Mouse (Mus musculus) liver, embryonic 13.5 days (tissue): ENCODE measurements around the gene Thsd4. TPM values are rescaled to one million over a fixed set of nuclear protein-coding genes. Genes with fewer than 3 reads are reported as not detected.

Source experiments
- ATAC-seq: fragments of 200-750 bp; cut with Nextera tagmentation; 2 replicates; pipeline ENCODE4 v1.8.0; 2017; ENCODE audit warnings: low read depth, mild to moderate bottlenecking, moderate number of reproducible peaks, moderate library complexity
- DNase-seq: peaks from one replicate; pipeline ENCODE4 v3.0.0; 2022
- H3K27ac ChIP-seq: fragments of 300-500 bp; sonication (generic); 2 replicates; pipeline ENCODE4 v1.5.1; 2015; ENCODE audit warnings: moderate library complexity, mild to moderate bottlenecking, inconsistent platforms
- H3K27me3 ChIP-seq: fragments of 300-500 bp; sonication (generic); 2 replicates; pipeline ENCODE4 v1.6.1; 2015; ENCODE audit warnings: mild to moderate bottlenecking, inconsistent platforms
- H3K36me3 ChIP-seq: fragments of 300-500 bp; sonication (generic); 2 replicates; pipeline ENCODE4 v1.6.1; 2015; ENCODE audit warnings: mild to moderate bottlenecking, inconsistent platforms
- H3K4me1 ChIP-seq: fragments of 300-500 bp; sonication (generic); replicated peaks from 2 replicates; pipeline ENCODE4 v1.6.1; 2015; ENCODE audit warnings: inconsistent platforms
- H3K4me2 ChIP-seq: fragments of 300-500 bp; sonication (generic); 2 replicates; pipeline ENCODE4 v1.6.1; 2015; ENCODE audit warnings: inconsistent platforms, mild to moderate bottlenecking, moderate library complexity
- H3K4me3 ChIP-seq: fragments of 300-500 bp; sonication (generic); replicated peaks from 2 replicates; pipeline ENCODE4 v1.5.1; 2015; ENCODE audit warnings: mild to moderate bottlenecking, inconsistent platforms
- H3K9ac ChIP-seq: fragments of 300-500 bp; sonication (generic); 2 replicates; pipeline ENCODE4 v1.6.1; 2015; ENCODE audit warnings: mild to moderate bottlenecking, inconsistent platforms
- H3K9me3 ChIP-seq: fragments of 300-500 bp; sonication (generic); replicated peaks from 2 replicates; pipeline ENCODE4 v1.6.1; 2016; ENCODE audit warnings: inconsistent platforms
- WGBS: fragments of 180-500 bp; shearing (Covaris S2); methylation state at CpG from one replicate; pipeline ENCODE4 v1.1.7; 2015; ENCODE audit not compliant: insufficient replicate concordance; 5-methylcytosine and 5-hydroxymethylcytosine counted together
- polyA plus RNA-seq: library from polyadenylated mRNA; unstranded; fragments of >200 nt; fragmentation: Nextera tagmentation; extraction: Ambion mirVana; gene quantifications from 2 replicates; pipeline ENCODE4 v1.2.1, GENCODE M21; 2015

Gene Thsd4
- polyA plus RNA-seq, result 1.2 TPM in 2 replicates

DNA sequence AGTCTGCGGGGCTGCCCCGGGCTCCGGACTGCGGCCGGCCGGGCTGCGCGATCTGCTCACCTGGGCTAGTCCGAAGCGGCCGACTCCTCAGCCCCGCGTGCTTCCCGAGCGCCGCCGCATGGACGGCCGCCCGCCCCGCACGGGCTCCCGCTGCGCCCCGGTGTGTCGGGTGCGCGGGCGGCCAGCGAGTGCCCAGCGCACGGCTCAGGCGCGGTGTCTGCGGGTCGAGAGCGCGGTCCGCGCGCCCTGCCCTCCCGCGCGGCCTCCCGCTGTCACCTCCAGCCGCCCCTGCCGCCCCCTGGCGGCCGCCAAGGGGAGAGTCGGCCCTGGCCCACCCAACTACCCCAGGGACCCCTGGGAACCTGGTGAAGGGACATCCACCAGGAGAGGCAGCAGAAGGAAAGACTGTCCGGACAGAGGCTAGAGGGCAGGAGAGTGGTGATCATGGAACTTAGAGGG, at the start of gene Thsd4:
Gene Thsd4 (minus strand): TSS at position 241 of the 459 bp plus-strand sequence.
- peaks cover 7% of the 10 kb centered on the region; the same call in 1 of the 2 replicates for H3K4me1 ChIP-seq

GRCm38 (mm10) chr9:60571041-60571440, 49.2 kb upstream of the Thsd4 start:
- H3K4me3 ChIP-seq, result no peak overlapping the region
- no peaks in the 10 kb centered on the region for H3K4me1 ChIP-seq
- ATAC-seq, result no peak
- H3K27ac ChIP-seq, result no peak overlapping the region
- whole genome bisulfite sequencing, result 30% methylated on average over 4 of the region's 4 CpGs
- no peaks in the 10 kb centered on the region for H3K9me3 ChIP-seq
- H3K36me3 ChIP-seq, result no peaks in the 10 kb centered on the region
- H3K4me2 ChIP-seq, result no peak overlapping the region
- no peaks in the 10 kb centered on the region for H3K27me3 ChIP-seq
- H3K9ac ChIP-seq, result no peak overlapping the region
- no peak for DNase-seq

More for the DNA sequence above, at the start of gene Thsd4:
- Histone ChIP-seq H3K27ac (no peak within 1 kb of the TSS), H3K27me3 (peaks cover 32% of the 10 kb centered on the region), H3K9me3 (no peaks in the 10 kb centered on the region), H3K4me3 (peak within 1 kb of the TSS; percentile 59), H3K36me3 (no peaks in the 10 kb centered on the region), H3K4me2 (peak within 1 kb of the TSS; percentile 68), H3K9ac (peak within 1 kb of the TSS; percentile 61)
- no peak; the same call in 1 of the 2 replicates for ATAC-seq
- peak; percentile 8 for DNase-seq
- 2% methylated on average over 25 of the region's 51 CpGs for WGBS

GRCm38 (mm10) chr9:60569366-60569765, 47.5 kb upstream of the Thsd4 start:
- WGBS, result 68% methylated on average over 2 of the region's 2 CpGs
- no peak overlapping the region for H3K4me3 ChIP-seq

DNA sequence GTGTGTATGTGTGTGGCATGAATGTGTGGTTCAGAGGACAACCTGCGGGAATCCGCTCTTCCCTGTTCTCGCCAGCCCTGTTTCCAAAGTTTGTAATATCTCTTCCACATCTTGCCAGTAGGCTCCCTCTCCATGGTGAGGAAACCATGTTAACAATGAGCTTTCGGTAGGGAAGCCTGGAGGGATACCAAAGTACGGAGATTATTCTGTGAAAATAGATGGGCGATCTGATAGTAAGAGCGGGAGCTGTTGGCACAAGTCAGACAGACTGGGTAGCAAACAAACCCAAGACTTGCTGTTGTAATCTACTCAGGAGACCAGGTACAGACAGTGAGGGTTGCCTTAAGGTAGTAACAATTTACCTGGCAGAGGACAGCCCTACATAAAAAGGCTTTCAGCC, 42.0 kb upstream of the Thsd4 start:
- 78% methylated on average over 7 of the region's 7 CpGs for WGBS
- no peak overlapping the region for H3K27ac ChIP-seq
- DNase-seq (no peak), ATAC-seq (no peak)
- H3K4me3 ChIP-seq, result no peak overlapping the region
- 0 out of 2 replicates have a peak, but pooled peaks cover 3% of the 10 kb centered on the region for H3K4me1 ChIP-seq
- no peaks in the 10 kb centered on the region for H3K36me3 ChIP-seq
- H3K4me2 ChIP-seq, result no peak overlapping the region
- H3K9ac ChIP-seq, result no peak overlapping the region
- H3K27me3 ChIP-seq, result no peaks in the 10 kb centered on the region
- H3K9me3 ChIP-seq, result no peaks in the 10 kb centered on the region

More at GRCm38 (mm10) chr9:60569366-60569765, 47.5 kb upstream of the Thsd4 start:
- H3K9me3 ChIP-seq, result no peaks in the 10 kb centered on the region
- no peak for ATAC-seq
- H3K36me3 ChIP-seq, result no peaks in the 10 kb centered on the region
- no peak overlapping the region for H3K27ac ChIP-seq
- H3K27me3 ChIP-seq, result no peaks in the 10 kb centered on the region
- DNase-seq, result no peak
- no peak overlapping the region for H3K9ac ChIP-seq
- H3K4me2 ChIP-seq, result no peak overlapping the region
- H3K4me1 ChIP-seq, result no peaks in the 10 kb centered on the region

GRCm38 (mm10) chr9:60562443-60563371, 40.9 kb upstream of the Thsd4 start:
- Histone ChIP-seq H3K4me2 (no peak overlapping the region), H3K4me3 (no peak overlapping the region)
- WGBS, result 35% methylated on average over 20 of the region's 20 CpGs

GRCm38 (mm10) chr9:60561641-60562289, 39.9 kb upstream of the Thsd4 start:
- 59% methylated on average over 9 of the region's 9 CpGs for WGBS
- no peak overlapping the region for H3K4me3 ChIP-seq
- no peak overlapping the region for H3K9ac ChIP-seq
- 0 out of 2 replicates have a peak, but pooled peaks cover 3% of the 10 kb centered on the region for H3K4me1 ChIP-seq
- H3K27ac ChIP-seq, result no peak overlapping the region
- no peaks in the 10 kb centered on the region for H3K27me3 ChIP-seq
- no peak overlapping the region for H3K4me2 ChIP-seq
- ATAC-seq (no peak), DNase-seq (no peak)
- no peaks in the 10 kb centered on the region for H3K36me3 ChIP-seq
- H3K9me3 ChIP-seq, result no peaks in the 10 kb centered on the region

More at GRCm38 (mm10) chr9:60562443-60563371, 40.9 kb upstream of the Thsd4 start:
- Histone ChIP-seq H3K9me3 (no peaks in the 10 kb centered on the region), H3K27ac (no peak overlapping the region), H3K27me3 (no peaks in the 10 kb centered on the region), H3K4me1 (0 out of 2 replicates have a peak, but pooled peaks cover 3% of the 10 kb centered on the region), H3K9ac (no peak overlapping the region), H3K36me3 (no peaks in the 10 kb centered on the region)
- DNase-seq, result no peak
- no peak for ATAC-seq

DNA sequence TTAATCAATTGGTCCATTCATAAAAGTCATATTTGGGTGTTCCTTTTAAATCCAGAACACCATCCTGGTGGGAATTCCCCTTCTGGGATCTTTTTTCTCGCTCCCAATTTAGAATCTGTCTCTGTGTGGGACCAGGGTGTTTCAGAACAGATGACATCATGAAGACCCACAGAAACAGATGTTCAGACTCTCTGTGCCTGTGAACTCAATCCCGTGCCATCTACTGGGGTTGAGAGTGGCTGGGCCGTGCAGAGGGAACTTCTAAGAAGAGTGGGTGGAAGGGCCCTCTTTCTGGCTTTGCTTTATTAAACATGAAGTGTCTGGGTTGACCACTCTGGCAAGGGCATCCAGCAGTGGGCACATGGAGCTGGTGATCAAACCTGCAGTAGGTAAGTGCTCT, 36.7 kb upstream of the Thsd4 start:
- no peak for ATAC-seq

DNA sequence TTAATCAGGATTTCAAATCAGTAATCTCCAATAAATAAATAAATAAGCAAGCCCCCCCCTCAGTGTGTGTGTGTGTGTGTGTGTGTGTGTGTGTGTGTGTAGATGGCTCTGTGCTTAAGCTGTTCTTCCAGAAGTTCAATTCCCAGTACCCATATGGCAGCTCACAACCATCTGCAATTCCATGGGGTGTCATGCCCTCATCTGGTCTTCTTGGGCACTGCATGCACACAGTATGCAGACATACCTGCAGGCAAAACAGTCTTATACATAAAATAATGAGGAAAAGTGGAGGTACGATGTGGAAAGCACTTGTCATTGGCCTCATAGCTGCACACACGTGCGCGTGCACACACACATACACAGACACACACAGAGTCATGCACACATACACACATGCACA, 29.4 kb upstream of the Thsd4 start:
- DNase-seq, result no peak
- no peak overlapping the region for H3K9ac ChIP-seq
- no peak overlapping the region for H3K4me3 ChIP-seq
- WGBS, result 83% methylated on average over 4 of the region's 4 CpGs
- no peak overlapping the region for H3K4me2 ChIP-seq
- H3K27ac ChIP-seq, result no peak overlapping the region
- H3K27me3 ChIP-seq, result no peaks in the 10 kb centered on the region
- peaks cover under 1% of the 10 kb centered on the region for H3K4me1 ChIP-seq
- no peaks in the 10 kb centered on the region for H3K9me3 ChIP-seq
- no peaks in the 10 kb centered on the region for H3K36me3 ChIP-seq
- no peak for ATAC-seq

More for the DNA sequence above, 36.7 kb upstream of the Thsd4 start:
- H3K9me3 ChIP-seq, result no peaks in the 10 kb centered on the region
- no peak overlapping the region for H3K4me3 ChIP-seq
- no peaks in the 10 kb centered on the region for H3K27me3 ChIP-seq
- no peak overlapping the region for H3K9ac ChIP-seq
- WGBS, result 54% methylated on average over 3 of the region's 3 CpGs
- no peaks in the 10 kb centered on the region for H3K36me3 ChIP-seq
- H3K4me1 ChIP-seq, result 0 out of 2 replicates have a peak, but pooled peaks cover 3% of the 10 kb centered on the region
- no peak for DNase-seq
- H3K27ac ChIP-seq, result no peak overlapping the region
- no peak overlapping the region for H3K4me2 ChIP-seq

GRCm38 (mm10) chr9:60548182-60548581, 26.3 kb upstream of the Thsd4 start:
- H3K4me3 ChIP-seq, result no peak overlapping the region
- H3K27me3 ChIP-seq, result no peaks in the 10 kb centered on the region
- no peak overlapping the region for H3K27ac ChIP-seq
- DNase-seq (peak; percentile 38), ATAC-seq (no peak)
- H3K36me3 ChIP-seq, result no peaks in the 10 kb centered on the region
- H3K4me1 ChIP-seq, result peaks cover 16% of the 10 kb centered on the region
- H3K9ac ChIP-seq, result no peak overlapping the region
- 34% methylated on average over 4 of the region's 4 CpGs for WGBS
- H3K4me2 ChIP-seq, result no peak overlapping the region
- no peaks in the 10 kb centered on the region for H3K9me3 ChIP-seq

DNA sequence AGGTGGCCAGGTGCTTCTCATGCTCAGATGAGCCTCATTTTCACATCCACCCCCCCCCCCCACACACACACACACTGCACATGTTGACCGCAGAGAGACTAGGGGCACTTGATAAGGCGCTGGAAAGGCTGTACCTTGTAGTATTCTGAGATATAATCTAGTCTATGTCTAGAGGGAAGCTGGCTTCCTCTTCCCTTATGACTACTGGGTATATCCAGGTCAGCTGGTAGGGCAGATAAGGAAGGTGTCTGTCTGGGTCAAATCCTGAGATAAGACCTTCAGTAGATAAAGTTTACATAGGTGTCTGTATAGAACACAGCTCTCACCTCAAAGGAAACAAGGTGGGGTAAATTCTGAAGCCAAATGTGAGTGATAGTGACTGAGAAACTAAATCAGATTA, 24.3 kb upstream of the Thsd4 start:
- no peaks in the 10 kb centered on the region for H3K36me3 ChIP-seq
- no peak overlapping the region for H3K27ac ChIP-seq
- no peak overlapping the region for H3K4me3 ChIP-seq
- ATAC-seq (0 out of 2 replicates have a peak, but pooled peaks have one; percentile 50), DNase-seq (no peak)
- H3K9me3 ChIP-seq, result no peaks in the 10 kb centered on the region
- H3K4me2 ChIP-seq, result no peak overlapping the region
- H3K9ac ChIP-seq, result no peak overlapping the region
- no peaks in the 10 kb centered on the region for H3K27me3 ChIP-seq
- peaks cover 16% of the 10 kb centered on the region for H3K4me1 ChIP-seq
- WGBS, result 14% methylated on average over 2 of the region's 2 CpGs
